Mouse (Mus musculus): Measurements from ENCODE around the gene Bcar3.
A peak's percentile ranks its signal among the peaks of the same experiment; 100 is the strongest.

DNA sequence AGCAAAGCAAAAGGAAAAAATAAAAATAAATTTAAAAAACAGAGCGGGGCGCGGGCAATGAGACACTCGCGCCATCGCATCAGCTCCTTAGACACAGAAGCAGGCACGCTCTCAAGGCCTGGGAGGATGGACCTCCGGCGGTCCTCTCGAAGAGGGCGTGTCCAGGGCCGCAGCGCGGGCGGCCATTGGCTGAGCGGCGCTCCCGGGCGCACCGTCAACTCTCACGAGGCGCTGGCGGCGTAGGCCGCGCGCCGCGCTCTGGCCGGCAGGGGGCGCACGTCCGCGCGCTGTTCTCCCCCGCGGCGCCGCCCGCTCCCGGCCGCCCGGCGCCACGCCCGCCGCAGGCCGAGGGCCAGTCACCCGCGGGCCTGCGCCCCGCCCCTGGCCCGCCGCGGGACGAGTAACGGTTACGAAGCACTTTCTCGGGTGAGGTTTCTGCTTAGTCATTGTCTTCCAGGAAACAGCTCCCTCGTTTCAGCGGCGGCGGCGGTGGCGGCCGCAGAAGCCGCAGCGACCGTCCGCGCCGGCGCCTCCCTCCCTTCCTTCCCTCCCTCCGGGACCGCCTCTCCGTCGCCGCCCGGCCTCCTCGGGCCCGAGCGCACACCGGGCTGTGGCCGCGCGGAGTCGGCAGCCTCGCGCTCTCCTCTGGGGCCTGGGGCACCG lies 48.6 kb upstream of the Bcar3 start, which contains the start of gene Gclm:
- TF ChIP-seq CTCF (IDR thresholded peaks at IDR 0.05; ENCODE audit: borderline replicate concordance, insufficient read depth, low read depth, low read length) (peak; percentile 47; the same call in 1 of the 2 replicates), POLR2A (IDR thresholded peaks at IDR 0.05; ENCODE audit: borderline replicate concordance, insufficient read depth, low read length) (peak; percentile 57; the same call in 1 of the 2 replicates)

All from cerebellum, adult 2 months (tissue).